Mouse (Mus musculus) spleen, adult 2 months (tissue): ENCODE results near the gene Adat1.

ENCODE experiments used
- CTCF ChIP-seq: fragments of 200-500 bp; IDR thresholded peaks from 2 replicates; pipeline ENCODE4 v1.5.1; 2011; ENCODE audit warnings: mild to moderate bottlenecking, inconsistent platforms; ENCODE audit not compliant: insufficient read depth, insufficient read length, insufficient replicate concordance; ENCODE audit errors: extremely low read depth
- POLR2A ChIP-seq: fragments of 200-500 bp; IDR thresholded peaks from 2 replicates; pipeline ENCODE4 v1.6.1; 2011; ENCODE audit warnings: low read depth, low read length, inconsistent platforms

DNA sequence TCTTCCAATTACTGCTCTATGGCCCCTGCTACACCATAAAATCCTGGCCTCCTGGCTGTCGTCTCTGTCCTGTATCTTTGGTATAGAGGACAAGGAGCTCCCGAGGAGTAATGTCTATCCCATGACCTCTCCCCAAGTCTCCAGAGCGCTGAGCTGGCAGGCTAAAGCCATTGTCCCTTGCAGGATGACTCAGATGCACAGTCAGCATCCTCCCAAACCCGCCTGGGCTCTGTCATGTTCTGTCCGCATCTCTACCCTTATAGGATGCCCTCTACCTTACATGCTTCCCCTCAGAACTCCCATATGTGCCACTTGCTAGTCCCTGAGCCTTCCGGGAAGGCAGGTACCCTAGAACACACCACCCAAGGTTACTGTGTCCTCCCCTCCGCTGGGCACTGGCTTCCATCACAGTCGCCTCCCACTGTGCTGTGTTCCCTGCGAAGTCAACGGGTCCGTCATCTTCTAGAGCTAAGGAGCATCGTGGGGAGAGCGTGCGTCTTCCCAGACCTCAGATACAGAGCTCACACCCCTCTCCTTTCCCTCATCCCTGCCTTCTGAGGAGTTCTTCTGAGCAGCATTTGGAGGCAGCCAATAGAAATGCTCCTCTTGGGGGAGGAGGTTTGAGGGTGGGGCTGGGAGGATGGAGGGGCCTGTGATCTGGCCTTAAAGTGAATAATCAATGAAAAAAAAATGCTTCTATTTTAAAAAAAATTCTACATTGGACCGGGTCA is 31.3 kb downstream of the Adat1 start:
- TF ChIP-seq CTCF (no peak), POLR2A (no peak)
